Mouse (Mus musculus) limb, embryonic 15.5 days (tissue): ENCODE data around the gene AW551984. TPM values are rescaled to one million over a fixed set of nuclear protein-coding genes. Genes with fewer than 3 reads are reported as not detected.

ENCODE experiments used
- ATAC-seq: fragments of 200-750 bp; cut with Nextera tagmentation; 2 replicates; pipeline ENCODE4 v1.8.0; 2017; ENCODE audit warnings: low read depth, moderate TSS enrichment; ENCODE audit not compliant: insufficient number of reproducible peaks, low FRiP score, low TSS enrichment
- H3K27ac ChIP-seq: fragments of 300-500 bp; sonication (generic); 2 replicates; pipeline ENCODE4 v1.5.1; 2015; ENCODE audit warnings: moderate library complexity, mild to moderate bottlenecking, inconsistent platforms
- H3K27me3 ChIP-seq: fragments of 300-500 bp; sonication (generic); 2 replicates; pipeline ENCODE4 v1.6.1; 2015; ENCODE audit warnings: inconsistent platforms
- H3K36me3 ChIP-seq: fragments of 300-500 bp; sonication (generic); 2 replicates; pipeline ENCODE4 v1.6.1; 2015; ENCODE audit warnings: inconsistent platforms
- H3K4me1 ChIP-seq: fragments of 300-500 bp; sonication (generic); 2 replicates; pipeline ENCODE4 v1.6.1; 2015; ENCODE audit warnings: inconsistent platforms
- H3K4me2 ChIP-seq: fragments of 300-500 bp; sonication (generic); 2 replicates; pipeline ENCODE4 v1.6.1; 2015; ENCODE audit warnings: mild to moderate bottlenecking, inconsistent platforms
- H3K4me3 ChIP-seq: fragments of 300-500 bp; sonication (generic); 2 replicates; pipeline ENCODE4 v1.5.1; 2015; ENCODE audit warnings: mild to moderate bottlenecking, inconsistent platforms
- H3K9ac ChIP-seq: fragments of 300-500 bp; sonication (generic); 2 replicates; pipeline ENCODE4 v1.6.1; 2015; ENCODE audit warnings: inconsistent platforms
- H3K9me3 ChIP-seq: fragments of 300-500 bp; sonication (generic); 2 replicates; pipeline ENCODE4 v1.6.1; 2016; ENCODE audit warnings: inconsistent platforms
- WGBS: fragments of 180-500 bp; shearing (Covaris S2); methylation state at CpG from one replicate; pipeline ENCODE4 v1.1.7; 2015; 5-methylcytosine and 5-hydroxymethylcytosine counted together
- polyA plus RNA-seq: library from polyadenylated mRNA; unstranded; fragments of >200 nt; fragmentation: Nextera tagmentation; extraction: Ambion mirVana; gene quantifications from 2 replicates; pipeline ENCODE4 v1.2.1, GENCODE M21; 2015

Gene AW551984
- polyA plus RNA-seq, 1 experiment from 2014 or later: 75.0 TPM

DNA sequence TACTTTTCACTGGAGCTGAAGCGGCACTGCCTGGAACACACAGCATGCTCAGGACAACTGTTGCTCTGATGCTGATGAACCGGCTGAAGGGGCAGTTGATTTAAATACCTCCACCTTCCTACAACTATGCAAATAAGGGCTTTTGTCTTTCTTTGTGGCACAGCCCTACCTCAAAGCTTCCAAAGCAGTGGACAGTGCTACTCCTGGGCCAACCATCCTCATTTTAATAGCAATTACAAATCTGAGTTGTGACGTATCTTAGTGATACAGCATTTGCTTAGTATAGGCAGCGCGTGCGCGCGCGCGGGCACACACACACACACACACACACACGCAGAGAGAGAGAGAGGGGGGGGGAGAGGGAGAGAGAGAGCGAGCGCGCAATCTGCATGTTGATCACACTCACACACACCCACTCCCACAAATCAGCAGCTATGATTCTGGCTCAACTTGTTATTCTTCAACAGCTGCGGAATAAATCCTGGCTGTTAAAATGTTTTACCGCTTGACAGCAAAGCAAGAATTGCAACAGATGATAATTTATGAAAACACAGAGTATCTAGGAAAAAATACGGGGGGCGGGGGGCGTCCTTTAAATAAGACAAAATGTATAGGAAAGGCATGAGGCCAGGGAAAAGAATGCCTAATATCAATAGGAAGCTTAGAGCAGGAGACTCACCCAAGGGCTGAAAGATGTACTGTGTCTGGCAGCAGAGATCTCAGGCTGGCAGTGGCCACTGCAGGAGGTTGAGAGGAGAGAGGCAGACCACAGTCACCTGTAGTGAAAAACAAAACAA is 1.5 kb downstream of the AW551984 start:
- no peaks in the 10 kb centered on the region for H3K36me3 ChIP-seq
- H3K4me1 ChIP-seq: peaks cover 7% of the 10 kb centered on the region; the same call in 1 of the 2 replicates
- peak overlapping the region; percentile 36 for H3K4me3 ChIP-seq
- peak overlapping the region; percentile 73 for H3K4me2 ChIP-seq
- 0 out of 2 replicates have a peak overlapping the region, but pooled peaks have one; percentile 21 for H3K9ac ChIP-seq
- WGBS: under 1% methylated on average over 19 of the region's 19 CpGs
- ATAC-seq: peak; percentile 67; the same call in 1 of the 2 replicates
- no peaks in the 10 kb centered on the region for H3K9me3 ChIP-seq
- H3K27ac ChIP-seq: peak overlapping the region; percentile 64
- no peaks in the 10 kb centered on the region for H3K27me3 ChIP-seq

DNA sequence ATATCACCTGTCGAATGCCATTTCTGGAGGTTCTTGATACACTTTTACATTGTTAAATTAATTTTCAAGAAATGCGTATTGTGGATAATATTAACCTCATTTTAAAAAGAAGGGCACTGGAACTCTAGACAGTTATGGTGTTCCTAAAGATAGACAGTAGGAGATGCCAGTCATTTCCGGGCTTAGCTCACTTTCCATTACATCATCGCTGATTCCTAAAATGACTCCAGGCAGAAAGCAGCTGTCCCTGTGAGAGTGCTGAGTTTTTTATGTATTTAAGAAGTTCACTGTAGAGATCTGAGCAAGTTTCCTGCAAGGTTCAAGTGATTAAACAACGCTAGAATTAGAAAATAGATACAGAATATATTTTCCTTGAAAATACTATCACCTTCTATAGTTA is 27.2 kb downstream of the AW551984 start:
- Histone ChIP-seq H3K27me3 (no peaks in the 10 kb centered on the region), H3K27ac (no peak overlapping the region), H3K4me2 (no peak overlapping the region), H3K4me1 (no peaks in the 10 kb centered on the region), H3K4me3 (no peak overlapping the region), H3K9ac (no peak overlapping the region), H3K36me3 (no peaks in the 10 kb centered on the region), H3K9me3 (no peaks in the 10 kb centered on the region)
- ATAC-seq: no peak
- 81% methylated on average over 5 of the region's 5 CpGs for WGBS

- ATAC-seq: no peak
- no peaks in the 10 kb centered on the region for H3K4me1 ChIP-seq
- H3K9me3 ChIP-seq: no peaks in the 10 kb centered on the region
- H3K36me3 ChIP-seq: no peaks in the 10 kb centered on the region
- no peak within 1 kb of the TSS for H3K4me3 ChIP-seq
- H3K27ac ChIP-seq: no peak within 1 kb of the TSS
- WGBS: 66% methylated on average over 3 of the region's 3 CpGs
- H3K4me2 ChIP-seq: no peak within 1 kb of the TSS
- no peaks in the 10 kb centered on the region for H3K27me3 ChIP-seq
- no peak within 1 kb of the TSS for H3K9ac ChIP-seq
These were observed 28.7 kb downstream of the AW551984 start, which contains the start of gene Olfr959 for GRCm38 (mm10) chr9:39575469-39575868. Gene Olfr959 (minus strand): TSS chr9:39575569.

- no peaks in the 10 kb centered on the region for H3K36me3 ChIP-seq
- no peaks in the 10 kb centered on the region for H3K9me3 ChIP-seq
- H3K27ac ChIP-seq: no peak overlapping the region
- no peaks in the 10 kb centered on the region for H3K4me1 ChIP-seq
- H3K4me3 ChIP-seq: no peak overlapping the region
- H3K4me2 ChIP-seq: no peak overlapping the region
- H3K27me3 ChIP-seq: no peaks in the 10 kb centered on the region
- no peak overlapping the region for H3K9ac ChIP-seq
- ATAC-seq: no peak
These were observed 45.9 kb downstream of the AW551984 start for GRCm38 (mm10) chr9:39558349-39558647.

- no peaks in the 10 kb centered on the region for H3K36me3 ChIP-seq
- 61% methylated on average over 3 of the region's 3 CpGs for WGBS
These were observed 46.5 kb downstream of the AW551984 start for GRCm38 (mm10) chr9:39557529-39558348.

DNA sequence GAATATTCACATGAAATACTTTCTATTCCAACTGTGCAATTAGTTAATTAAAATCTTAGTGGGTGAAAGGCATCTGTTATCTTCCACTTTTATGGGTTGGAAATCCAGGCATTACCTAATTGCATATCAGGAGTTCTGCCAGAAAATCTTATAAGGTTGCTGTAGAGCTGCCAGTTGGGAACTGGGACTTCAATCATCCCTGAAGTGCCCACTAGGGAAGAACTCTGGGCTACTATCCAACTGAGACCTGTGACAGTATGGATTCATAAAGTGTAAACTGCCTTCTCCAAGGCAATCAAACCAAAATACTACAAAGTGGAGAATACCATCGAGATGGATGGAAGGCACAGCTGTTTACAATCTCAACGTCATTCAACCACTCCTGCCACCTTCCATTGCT is 50.3 kb downstream of the AW551984 start, which contains the start of gene Olfr958:
TSS of gene Olfr958 (minus strand) at position 109 of the 400 bp plus-strand sequence.
- WGBS: 31% methylated on average over 2 of the region's 2 CpGs
- no peak within 1 kb of the TSS for H3K4me3 ChIP-seq
- H3K27ac ChIP-seq: no peak within 1 kb of the TSS
- H3K36me3 ChIP-seq: no peaks in the 10 kb centered on the region
- H3K9me3 ChIP-seq: no peaks in the 10 kb centered on the region
- ATAC-seq: no peak
- no peak within 1 kb of the TSS for H3K4me2 ChIP-seq
- H3K4me1 ChIP-seq: no peaks in the 10 kb centered on the region
- H3K27me3 ChIP-seq: no peaks in the 10 kb centered on the region
- H3K9ac ChIP-seq: no peak within 1 kb of the TSS

More at GRCm38 (mm10) chr9:39557529-39558348, 46.5 kb downstream of the AW551984 start:
- ATAC-seq: no peak
- Histone ChIP-seq H3K27me3 (no peaks in the 10 kb centered on the region), H3K9me3 (no peaks in the 10 kb centered on the region), H3K4me1 (no peaks in the 10 kb centered on the region), H3K27ac (no peak overlapping the region), H3K4me2 (no peak overlapping the region), H3K9ac (no peak overlapping the region), H3K4me3 (no peak overlapping the region)

DNA sequence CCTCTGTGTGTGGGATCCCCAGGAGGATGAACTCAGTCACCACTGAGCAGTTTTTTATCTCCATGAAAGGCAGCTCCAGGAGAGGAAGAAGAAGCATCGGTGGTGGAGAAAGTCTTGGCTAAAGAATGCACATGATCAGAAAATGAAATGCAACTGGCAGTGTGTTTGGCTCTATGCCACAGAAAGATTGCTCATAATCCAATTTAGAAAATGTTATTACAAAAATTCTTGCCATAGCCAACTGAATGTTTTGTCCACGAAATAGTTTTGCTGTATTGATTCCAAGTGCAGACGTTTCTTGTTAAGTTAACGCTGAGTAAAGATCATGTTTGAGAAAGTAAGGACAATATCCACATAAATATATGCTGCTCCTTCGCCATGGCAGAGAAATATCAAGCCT is 53.4 kb downstream of the AW551984 start:
- Histone ChIP-seq H3K9ac (no peak overlapping the region), H3K27ac (no peak overlapping the region), H3K9me3 (no peaks in the 10 kb centered on the region), H3K4me1 (no peaks in the 10 kb centered on the region), H3K36me3 (no peaks in the 10 kb centered on the region), H3K27me3 (no peaks in the 10 kb centered on the region), H3K4me3 (no peak overlapping the region), H3K4me2 (no peak overlapping the region)
- 55% methylated on average over 5 of the region's 5 CpGs for WGBS
- no peak for ATAC-seq

Other genes with a start within 250 kb of the AW551984 start
- not detected in 2 replicates for gene Olfr951, start 217.0 kb downstream of the AW551984 start, polyA plus RNA-seq
- gene Olfr952, start 177.3 kb downstream of the AW551984 start, polyA plus RNA-seq: not detected in 2 replicates
- not detected in 2 replicates for gene Olfr954, start 147.7 kb downstream of the AW551984 start, polyA plus RNA-seq
- not detected in 2 replicates for gene Olfr955, start 132.5 kb downstream of the AW551984 start, polyA plus RNA-seq
- gene Olfr44, start 110.4 kb downstream of the AW551984 start, polyA plus RNA-seq: not detected in 2 replicates
- not detected in 2 replicates for gene Olfr957, start 88.6 kb downstream of the AW551984 start, polyA plus RNA-seq
- not detected in 2 replicates for gene Olfr958, start 50.3 kb downstream of the AW551984 start, polyA plus RNA-seq
- gene Olfr959, start 28.8 kb downstream of the AW551984 start, polyA plus RNA-seq: not detected in 2 replicates
- gene Olfr148, start 6.3 kb upstream of the AW551984 start, polyA plus RNA-seq: not detected in 2 replicates
- not detected in 2 replicates for gene Olfr960, start 17.0 kb upstream of the AW551984 start, polyA plus RNA-seq
- not detected in 2 replicates for gene Olfr961, start 40.7 kb upstream of the AW551984 start, polyA plus RNA-seq
- gene Olfr963, start 62.8 kb upstream of the AW551984 start, polyA plus RNA-seq: not detected in 2 replicates
- gene Olfr149, start 102.7 kb upstream of the AW551984 start, polyA plus RNA-seq: not detected in 2 replicates
- gene Olfr965, start 107.0 kb upstream of the AW551984 start, polyA plus RNA-seq: not detected in 2 replicates
- gene Olfr150, start 126.6 kb upstream of the AW551984 start, polyA plus RNA-seq: not detected in 2 replicates
- gene Olfr967, start 141.8 kb upstream of the AW551984 start, polyA plus RNA-seq: not detected in 2 replicates
- not detected in 2 replicates for gene Olfr968, start 178.8 kb upstream of the AW551984 start, polyA plus RNA-seq
- not detected in 2 replicates for gene Olfr969, start 186.5 kb upstream of the AW551984 start, polyA plus RNA-seq
- gene Olfr970, start 204.5 kb upstream of the AW551984 start, polyA plus RNA-seq: not detected in 2 replicates
- gene Olfr971, start 232.5 kb upstream of the AW551984 start, polyA plus RNA-seq: not detected in 2 replicates